Mouse (Mus musculus) induced T-regulatory cell, adult 2 months (primary cell): ENCODE measurements around the gene Sv2a.
"Not testable (repeated sequence)": the region's sequence is repeated elsewhere in the genome, so short reads cannot be mapped to it uniquely, and the experiment has no call there.

Experiments
- DNase-seq: peaks from one replicate; pipeline ENCODE4 v3.0.0-alpha.2; 2012; ENCODE audit warnings: low read depth

The Sv2a gene

GRCm38 (mm10) chr3:96174042-96174441 lies 6.9 kb upstream of the Sv2a start:
- DNase-seq = not testable (repeated sequence)

GRCm38 (mm10) chr3:96175251-96175650 lies 5.7 kb upstream of the Sv2a start:
- DNase-seq = no peak

GRCm38 (mm10) chr3:96178427-96178826 lies 2.5 kb upstream of the Sv2a start:
- no peak for DNase-seq

GRCm38 (mm10) chr3:96178902-96179301 lies 2.0 kb upstream of the Sv2a start:
- no peak for DNase-seq

- DNase-seq = no peak
Observed at GRCm38 (mm10) chr3:96179531-96179930, 1.4 kb upstream of the Sv2a start.

GRCm38 (mm10) chr3:96181510-96182381 lies 795 bp downstream of the Sv2a start:
- no peak for DNase-seq

GRCm38 (mm10) chr3:96182382-96182776 lies 1.4 kb downstream of the Sv2a start:
- DNase-seq = no peak

GRCm38 (mm10) chr3:96192977-96193376 lies 12.0 kb downstream of the Sv2a start:
- no peak for DNase-seq

- peak; percentile 59 for DNase-seq
Observed at GRCm38 (mm10) chr3:96194966-96195365, 14.0 kb downstream of the Sv2a start.

- DNase-seq = peak; percentile 27
Observed at GRCm38 (mm10) chr3:96195616-96196313, 14.8 kb downstream of the Sv2a start.

- DNase-seq = peak; percentile 43
Observed at GRCm38 (mm10) chr3:96196437-96197128, 15.6 kb downstream of the Sv2a start.

- DNase-seq = peak; percentile 92
Observed at GRCm38 (mm10) chr3:96197129-96197749, 16.3 kb downstream of the Sv2a start.

GRCm38 (mm10) chr3:96198181-96198580 lies 17.2 kb downstream of the Sv2a start:
- peak; percentile 90 for DNase-seq

- not testable (repeated sequence) for DNase-seq
Observed at GRCm38 (mm10) chr3:96198601-96199251, 17.8 kb downstream of the Sv2a start.

- no peak for DNase-seq
Observed at GRCm38 (mm10) chr3:96199731-96200130, 18.8 kb downstream of the Sv2a start.

- DNase-seq = peak; percentile 25
Observed at GRCm38 (mm10) chr3:96207819-96208218, 26.9 kb downstream of the Sv2a start.

- no peak for DNase-seq
Observed at GRCm38 (mm10) chr3:96209242-96209641, 28.3 kb downstream of the Sv2a start.

- DNase-seq = no peak
Observed at GRCm38 (mm10) chr3:96219191-96219641, 38.3 kb downstream of the Sv2a start.

- DNase-seq = peak; percentile 92
Observed at GRCm38 (mm10) chr3:96219661-96220130, 38.7 kb downstream of the Sv2a start, which contains the start of the genes Bola1 and Hist2h2ab. Gene Bola1, minus strand, starts transcription at chr3:96219709. Gene Hist2h2ab, plus strand, starts transcription at chr3:96219865.

- peak; percentile 80 for DNase-seq
Observed at GRCm38 (mm10) chr3:96220131-96220764, 39.3 kb downstream of the Sv2a start.
